Mouse (Mus musculus) heart, postnatal 0 days (tissue): ENCODE results near the gene Psmg1.

Experiments used
- CTCF ChIP-seq: IDR thresholded peaks from 2 replicates; pipeline ENCODE4 v1.5.1; 2016; ENCODE audit warnings: antibody characterized with exemption, control low read depth, low read depth
- EP300 ChIP-seq: IDR thresholded peaks from 2 replicates; pipeline ENCODE4 v1.6.1; 2016; ENCODE audit warnings: antibody characterized with exemption, low read depth

DNA sequence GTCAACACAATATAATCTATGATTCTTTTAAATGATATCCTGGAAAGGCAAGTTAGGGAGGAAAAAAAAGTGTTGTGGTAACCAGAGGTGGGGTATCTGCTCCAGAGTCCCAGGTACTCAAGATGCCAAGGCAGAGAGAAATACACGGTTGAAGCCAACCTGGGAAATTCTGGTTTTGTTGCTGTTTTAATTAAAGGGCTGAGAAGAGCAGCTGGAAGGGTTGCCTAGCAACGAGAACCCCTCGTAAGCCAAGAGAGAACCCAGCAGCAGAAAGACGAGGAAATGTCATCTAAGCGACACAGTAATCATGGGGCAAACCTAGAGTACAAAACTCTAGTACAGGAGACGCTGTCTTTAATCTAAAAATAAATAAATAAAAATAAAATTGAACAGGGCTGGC is 48.8 kb upstream of the Psmg1 start:
- TF ChIP-seq CTCF (no peak), EP300 (no peak)
